Mouse (Mus musculus): ENCODE measurements at regions not wholly inside any gene's neighbourhood (a gene's known extent, or its start where the extent isn't known, plus 50 kb on each side); places are given as distances from the start of the nearest gene placed in this dataset.
A peak's percentile ranks its signal among the peaks of the same experiment; 100 is the strongest.

GRCm38 (mm10) chr7:133184905-133185594, 60.9 kb upstream of the Ctbp2 start:
- H3K36me3 ChIP-seq (ENCODE audit: control insufficient read depth, insufficient read depth, low read length, poor library complexity, severe bottlenecking) = no peaks in the 10 kb centered on the region
- H3K9ac ChIP-seq (ENCODE audit: low read depth, poor library complexity, severe bottlenecking) = no peak overlapping the region
- H3K9me3 ChIP-seq (replicated peaks; ENCODE audit: control insufficient read depth, insufficient read depth, low read length, poor library complexity, severe bottlenecking) = no peaks in the 10 kb centered on the region
- no peaks in the 10 kb centered on the region for H3K4me1 ChIP-seq (ENCODE audit: control insufficient read depth, insufficient read depth, low read length)
- no peaks in the 10 kb centered on the region for H3K27me3 ChIP-seq (ENCODE audit: control insufficient read depth, insufficient read depth, low read length, poor library complexity, severe bottlenecking)
- TF ChIP-seq EP300 (IDR thresholded peaks at IDR 0.05; ENCODE audit: insufficient read depth, low read depth, low read length) (no peak), POLR2A (IDR thresholded peaks at IDR 0.05; ENCODE audit: insufficient read depth, low read length) (no peak), CTCF (IDR thresholded peaks at IDR 0.05; ENCODE audit: low read depth, low read length) (no peak)
- no peak overlapping the region for H3K4me3 ChIP-seq (ENCODE audit: low read depth, low read length)
- H3K27ac ChIP-seq (ENCODE audit: insufficient read depth, low read length) = no peak overlapping the region

GRCm38 (mm10) chr7:133181388-133181787, 57.2 kb upstream of the Ctbp2 start:
- no peaks in the 10 kb centered on the region for H3K36me3 ChIP-seq (ENCODE audit: control insufficient read depth, insufficient read depth, low read length, poor library complexity, severe bottlenecking)
- no peaks in the 10 kb centered on the region for H3K27me3 ChIP-seq (ENCODE audit: control insufficient read depth, insufficient read depth, low read length, poor library complexity, severe bottlenecking)
- no peak overlapping the region for H3K27ac ChIP-seq (ENCODE audit: insufficient read depth, low read length)

GRCm38 (mm10) chr7:133177179-133177575, 53.0 kb upstream of the Ctbp2 start:
- TF ChIP-seq EP300 (IDR thresholded peaks at IDR 0.05; ENCODE audit: insufficient read depth, low read depth, low read length) (no peak), POLR2A (IDR thresholded peaks at IDR 0.05; ENCODE audit: insufficient read depth, low read length) (no peak), CTCF (IDR thresholded peaks at IDR 0.05; ENCODE audit: low read depth, low read length) (no peak)
- no peak overlapping the region for H3K27ac ChIP-seq (ENCODE audit: insufficient read depth, low read length)

More at GRCm38 (mm10) chr7:133181388-133181787, 57.2 kb upstream of the Ctbp2 start:
- no peak overlapping the region for H3K9ac ChIP-seq (ENCODE audit: low read depth, poor library complexity, severe bottlenecking)
- no peaks in the 10 kb centered on the region for H3K9me3 ChIP-seq (replicated peaks; ENCODE audit: control insufficient read depth, insufficient read depth, low read length, poor library complexity, severe bottlenecking)
- H3K4me1 ChIP-seq (ENCODE audit: control insufficient read depth, insufficient read depth, low read length) = no peaks in the 10 kb centered on the region
- peak; percentile 41 for TF ChIP-seq CTCF (IDR thresholded peaks at IDR 0.05; ENCODE audit: low read depth, low read length)
- TF ChIP-seq POLR2A (IDR thresholded peaks at IDR 0.05; ENCODE audit: insufficient read depth, low read length) = no peak
- no peak overlapping the region for H3K4me3 ChIP-seq (ENCODE audit: low read depth, low read length)

GRCm38 (mm10) chr7:133176256-133177178, 52.4 kb upstream of the Ctbp2 start:
- no peaks in the 10 kb centered on the region for H3K4me1 ChIP-seq (ENCODE audit: control insufficient read depth, insufficient read depth, low read length)
- H3K4me3 ChIP-seq (ENCODE audit: low read depth, low read length) = no peak overlapping the region
- H3K27ac ChIP-seq (ENCODE audit: insufficient read depth, low read length) = no peak overlapping the region
- no peaks in the 10 kb centered on the region for H3K36me3 ChIP-seq (ENCODE audit: control insufficient read depth, insufficient read depth, low read length, poor library complexity, severe bottlenecking)
- no peak overlapping the region for H3K9ac ChIP-seq (ENCODE audit: low read depth, poor library complexity, severe bottlenecking)
- TF ChIP-seq POLR2A (IDR thresholded peaks at IDR 0.05; ENCODE audit: insufficient read depth, low read length) (no peak), CTCF (IDR thresholded peaks at IDR 0.05; ENCODE audit: low read depth, low read length) (no peak), EP300 (IDR thresholded peaks at IDR 0.05; ENCODE audit: insufficient read depth, low read depth, low read length) (no peak)
- H3K9me3 ChIP-seq (replicated peaks; ENCODE audit: control insufficient read depth, insufficient read depth, low read length, poor library complexity, severe bottlenecking) = no peaks in the 10 kb centered on the region
- no peaks in the 10 kb centered on the region for H3K27me3 ChIP-seq (ENCODE audit: control insufficient read depth, insufficient read depth, low read length, poor library complexity, severe bottlenecking)

More at GRCm38 (mm10) chr7:133177179-133177575, 53.0 kb upstream of the Ctbp2 start:
- H3K36me3 ChIP-seq (ENCODE audit: control insufficient read depth, insufficient read depth, low read length, poor library complexity, severe bottlenecking) = no peaks in the 10 kb centered on the region
- no peaks in the 10 kb centered on the region for H3K27me3 ChIP-seq (ENCODE audit: control insufficient read depth, insufficient read depth, low read length, poor library complexity, severe bottlenecking)
- no peaks in the 10 kb centered on the region for H3K4me1 ChIP-seq (ENCODE audit: control insufficient read depth, insufficient read depth, low read length)
- no peak overlapping the region for H3K9ac ChIP-seq (ENCODE audit: low read depth, poor library complexity, severe bottlenecking)
- no peak overlapping the region for H3K4me3 ChIP-seq (ENCODE audit: low read depth, low read length)
- no peaks in the 10 kb centered on the region for H3K9me3 ChIP-seq (replicated peaks; ENCODE audit: control insufficient read depth, insufficient read depth, low read length, poor library complexity, severe bottlenecking)
